Mouse (Mus musculus) lung, postnatal 0 days (tissue): Measurements from ENCODE around the gene Esrrg.

Experiments
- CTCF ChIP-seq: IDR thresholded peaks from 2 replicates; pipeline ENCODE4 v1.5.1; 2016; ENCODE audit warnings: antibody characterized with exemption, mild to moderate bottlenecking
- EP300 ChIP-seq: IDR thresholded peaks from 2 replicates; pipeline ENCODE4 v1.6.1; 2016; ENCODE audit warnings: antibody characterized with exemption, mild to moderate bottlenecking, control low read depth

GRCm38 (mm10) chr1:187663376-187663775, 54.8 kb downstream of the Esrrg start:
- no peak for TF ChIP-seq CTCF
- TF ChIP-seq EP300 = no peak
